Mouse (Mus musculus): ENCODE data around the gene Washc3.

GRCm38 (mm10) chr10:88201650-88202049 is 757 bp downstream of the Washc3 start:
- TF ChIP-seq CTCF (IDR thresholded peaks at IDR 0.05; ENCODE audit: extremely low read depth, insufficient read depth, insufficient read length, insufficient replicate concordance): no peak
- no peak for TF ChIP-seq POLR2A (IDR thresholded peaks at IDR 0.05; ENCODE audit: low read depth, low read length)

Measured in spleen, adult 2 months (tissue).